Mouse (Mus musculus): ENCODE results near the gene Cysltr1. TPM values are rescaled to one million over a fixed set of nuclear protein-coding genes. Genes with fewer than 3 reads are reported as not detected.

Gene Cysltr1
- polyA plus RNA-seq, 1 experiment from 2014 or later, result 2.3 TPM

DNA sequence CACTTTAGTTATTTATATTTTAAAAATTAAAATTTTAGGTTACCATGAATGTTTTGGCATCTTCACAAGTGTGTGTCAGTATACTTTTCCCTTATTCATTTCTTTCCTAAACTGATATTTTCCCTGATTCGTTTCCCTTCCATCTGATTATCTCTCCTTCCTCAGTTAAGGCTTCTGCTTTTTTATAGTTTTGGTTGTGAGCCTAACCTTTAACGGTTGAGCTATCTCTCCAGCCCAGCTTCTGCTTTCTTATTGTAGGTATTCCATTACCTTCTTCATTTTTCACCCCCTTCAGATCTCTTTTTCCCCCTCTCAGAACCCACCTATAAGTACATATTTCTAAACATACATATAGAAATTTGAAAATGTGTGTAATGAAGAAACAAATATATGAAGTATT, 48.0 kb downstream of the Cysltr1 start:
- Histone ChIP-seq H3K9me3 (replicated peaks) (no peaks in the 10 kb centered on the region), H3K27me3 (ENCODE audit: low read depth, poor library complexity, severe bottlenecking) (no peaks in the 10 kb centered on the region), H3K4me1 (no peaks in the 10 kb centered on the region), H3K4me3 (no peak overlapping the region), H3K27ac (no peak overlapping the region), H3K36me3 (no peaks in the 10 kb centered on the region)
- WGBS, result 74% methylated on average over 2 of the region's 2 CpGs
- DNase-seq (ENCODE audit: low spot score), result no peak

GRCm38 (mm10) chrX:106536359-106536758, 67.1 kb downstream of the Cysltr1 start:
- 34% methylated on average over 3 of the region's 3 CpGs for WGBS
- no peak for DNase-seq (ENCODE audit: low spot score)

More at GRCm38 (mm10) chrX:106536359-106536758, 67.1 kb downstream of the Cysltr1 start:
- Histone ChIP-seq H3K27me3 (ENCODE audit: low read depth, poor library complexity, severe bottlenecking) (no peaks in the 10 kb centered on the region), H3K4me3 (no peak overlapping the region), H3K9me3 (replicated peaks) (no peaks in the 10 kb centered on the region), H3K27ac (no peak overlapping the region), H3K36me3 (no peaks in the 10 kb centered on the region), H3K4me1 (no peaks in the 10 kb centered on the region)

Other genes with a start within 250 kb of the Cysltr1 start
- 127 and 146 TPM in 2 replicates for gene Fndc3c1, start 118.3 kb downstream of the Cysltr1 start, polyA plus RNA-seq (2016; fragmentation: Nextera tagmentation; extraction: Ambion mirVana)
- 0.65 and 1.1 TPM in 2 replicates for gene Gm5127, start 20.5 kb downstream of the Cysltr1 start, polyA plus RNA-seq (2016; fragmentation: Nextera tagmentation; extraction: Ambion mirVana)
- gene Rtl3, start 237.0 kb upstream of the Cysltr1 start, polyA plus RNA-seq (2016; fragmentation: Nextera tagmentation; extraction: Ambion mirVana), result 0.35 and 2.3 TPM in 2 replicates